ENCODE assay signal across 9 mouse cellular contexts in genomic region chr2:172643860-172644259, GRCm38 (mm10).
DNase-seq lines count a peak whose midpoint lies in the region; ATAC-seq lines count a peak whose summit lies in the region.
"Had no signal": no experiment of that assay in that cellular context is flagged by ENCODE, and none has a peak within 500 bp of the region (broad histone marks: within the 10 kb centered on the region; RNA-seq: fewer than 3 reads in every experiment).

No protein-coding gene starts in this region.

- whole genome bisulfite sequencing in midbrain, embryonic 16.5 days: 29% methylated on average over 12 of the region's 12 CpGs

- peak; percentile 28 for DNase-seq in ovary, adult 18-20 months (ENCODE audit: low spot score)
- no peak for DNase-seq in ovary, postnatal 10 days (ENCODE audit: low spot score)
- DNase-seq in heart, adult 9 months (ENCODE audit: low spot score in 2 of 2): peak; percentile 49 to 66
- peak; percentile 47 to 65 for DNase-seq in kidney, postnatal 4 days
- peak; percentile 57 to 58 for DNase-seq in urinary bladder, postnatal 36 days (ENCODE audit: low spot score in 2 of 2)
- no peak for DNase-seq in MN1 (ENCODE audit: low spot score)

- H3K36me3 ChIP-seq in midbrain, embryonic 16.5 days (ENCODE audit: control insufficient read depth, insufficient read depth, low read length): no peaks in the 10 kb centered on the region

- no peak overlapping the region for H3K4me3 ChIP-seq in midbrain, embryonic 16.5 days (ENCODE audit: low read depth, low read length)
- H3K4me3 ChIP-seq: megakaryocyte, embryonic 14.5 days had no signal

- H3K4me1 ChIP-seq in midbrain, embryonic 16.5 days (ENCODE audit: control insufficient read depth, insufficient read depth, low read length): no peaks in the 10 kb centered on the region
- H3K4me1 ChIP-seq: megakaryocyte, embryonic 14.5 days had no signal

- H3K27ac ChIP-seq in midbrain, embryonic 16.5 days (ENCODE audit: low read length): no peak overlapping the region

- no peak overlapping the region for H3K9ac ChIP-seq in midbrain, embryonic 16.5 days (ENCODE audit: low read depth, low read length)

- no peak for ATAC-seq in midbrain, embryonic 16.5 days
- no peak for ATAC-seq in megakaryocyte, adult 5-6 weeks (ENCODE audit: poor library complexity, severe bottlenecking)

- no peak overlapping the region for H3K4me2 ChIP-seq in midbrain, embryonic 16.5 days (ENCODE audit: low read length)

- H3K9me3 ChIP-seq in midbrain, embryonic 16.5 days (replicated peaks; ENCODE audit: control insufficient read depth, low read length, poor library complexity, severe bottlenecking): no peaks in the 10 kb centered on the region

- no peaks in the 10 kb centered on the region for H3K27me3 ChIP-seq in midbrain, embryonic 16.5 days (ENCODE audit: control insufficient read depth, insufficient read depth, low read depth, low read length)

Comparison
In these comparisons a context has a peak if more than half of its experiments do, and no peak if none do; other contexts are left out.
1. DNase-seq: peak in ovary, adult 18-20 months (single experiment), heart, adult 9 months (2 of 2), kidney, postnatal 4 days (2 of 2) and urinary bladder, postnatal 36 days (2 of 2); none in ovary, postnatal 10 days (single experiment) and MN1 (single experiment).